Mouse (Mus musculus) embryo, embryonic 11.5 days (tissue): ENCODE data around the gene Ddx55.
A peak's percentile ranks its signal among the peaks of the same experiment; 100 is the strongest.

ENCODE experiments used
- DNase-seq: peaks from one replicate; pipeline ENCODE4 v3.0.0-alpha.2; 2012; ENCODE audit warnings: low read depth, low spot score

The Ddx55 gene

GRCm38 (mm10) chr5:124552558-124553307 lies at the start of gene Ddx55:
Gene Ddx55 (plus strand): TSS chr5:124552864.
- DNase-seq: peak; percentile 84

GRCm38 (mm10) chr5:124503742-124504141 lies 48.9 kb upstream of the Ddx55 start:
- no peak for DNase-seq

- DNase-seq: no peak
Observed at GRCm38 (mm10) chr5:124505235-124505634, 47.4 kb upstream of the Ddx55 start.

GRCm38 (mm10) chr5:124506731-124507359 lies 45.8 kb upstream of the Ddx55 start:
- no peak for DNase-seq

- no peak for DNase-seq
Observed at GRCm38 (mm10) chr5:124509200-124509599, 43.5 kb upstream of the Ddx55 start.

- DNase-seq: no peak
Observed at GRCm38 (mm10) chr5:124509742-124510237, 42.9 kb upstream of the Ddx55 start.

- no peak for DNase-seq
Observed at GRCm38 (mm10) chr5:124510536-124511050, 42.1 kb upstream of the Ddx55 start.

- DNase-seq: no peak
Observed at GRCm38 (mm10) chr5:124515789-124516188, 36.9 kb upstream of the Ddx55 start.

- no peak for DNase-seq
Observed at GRCm38 (mm10) chr5:124518648-124519047, 34.0 kb upstream of the Ddx55 start.

GRCm38 (mm10) chr5:124521588-124521987 lies 31.1 kb upstream of the Ddx55 start:
- no peak for DNase-seq

GRCm38 (mm10) chr5:124523032-124523431 lies 29.6 kb upstream of the Ddx55 start:
- DNase-seq: no peak

- DNase-seq: no peak
Observed at GRCm38 (mm10) chr5:124524943-124525342, 27.7 kb upstream of the Ddx55 start.

- no peak for DNase-seq
Observed at GRCm38 (mm10) chr5:124528351-124528750, 24.3 kb upstream of the Ddx55 start.

- DNase-seq: no peak
Observed at GRCm38 (mm10) chr5:124528791-124529190, 23.9 kb upstream of the Ddx55 start.

- no peak for DNase-seq
Observed at GRCm38 (mm10) chr5:124529191-124529651, 23.4 kb upstream of the Ddx55 start.

- DNase-seq: no peak
Observed at GRCm38 (mm10) chr5:124529697-124530096, 23.0 kb upstream of the Ddx55 start.

GRCm38 (mm10) chr5:124530655-124531582 lies 21.7 kb upstream of the Ddx55 start, which contains the start of gene Rilpl1:
Gene Rilpl1 (minus strand): TSS chr5:124531391.
- DNase-seq: peak; percentile 79

- DNase-seq: no peak
Observed at GRCm38 (mm10) chr5:124531583-124531930, 21.1 kb upstream of the Ddx55 start.

- DNase-seq: no peak
Observed at GRCm38 (mm10) chr5:124532451-124532850, 20.2 kb upstream of the Ddx55 start.

- DNase-seq: no peak
Observed at GRCm38 (mm10) chr5:124535016-124535415, 17.6 kb upstream of the Ddx55 start.

GRCm38 (mm10) chr5:124536776-124537175 lies 15.9 kb upstream of the Ddx55 start:
- DNase-seq: no peak
